Mouse (Mus musculus) lung, embryonic 14.5 days (tissue): ENCODE measurements around the gene Tada2a. TPM values are rescaled to one million over a fixed set of nuclear protein-coding genes. Genes with fewer than 3 reads are reported as not detected.
A peak's percentile ranks its signal among the peaks of the same experiment; 100 is the strongest.

ENCODE experiments used
- ATAC-seq: fragments of 200-750 bp; cut with Nextera tagmentation; 2 replicates; pipeline ENCODE4 v1.8.0; 2017; ENCODE audit warnings: mild to moderate bottlenecking, moderate TSS enrichment, moderate library complexity; ENCODE audit not compliant: insufficient read depth
- DNase-seq: peaks from one replicate; pipeline ENCODE4 v3.0.0-alpha.2; 2015
- H3K27ac ChIP-seq: fragments of 300-500 bp; sonication (generic); 2 replicates; pipeline ENCODE4 v1.5.1; 2014; ENCODE audit warnings: low read depth, mild to moderate bottlenecking, moderate library complexity
- H3K27me3 ChIP-seq: fragments of 300-500 bp; sonication (generic); 2 replicates; pipeline ENCODE4 v1.6.1; 2014; ENCODE audit warnings: low read length, control low read depth; ENCODE audit not compliant: insufficient read depth
- H3K36me3 ChIP-seq: fragments of 300-500 bp; sonication (generic); 2 replicates; pipeline ENCODE4 v1.6.1; 2014; ENCODE audit warnings: control low read depth; ENCODE audit not compliant: insufficient read depth
- H3K4me1 ChIP-seq: fragments of 300-500 bp; sonication (generic); 2 replicates; pipeline ENCODE4 v1.6.1; 2014; ENCODE audit warnings: antibody characterized with exemption, control low read depth; ENCODE audit not compliant: insufficient read depth
- H3K4me2 ChIP-seq: fragments of 300-500 bp; sonication (generic); 2 replicates; pipeline ENCODE4 v1.6.1; 2014; ENCODE audit warnings: mild to moderate bottlenecking
- H3K4me3 ChIP-seq: fragments of 300-500 bp; sonication (generic); 2 replicates; pipeline ENCODE4 v1.5.1; 2014; ENCODE audit warnings: low read depth, low read length
- H3K9ac ChIP-seq: fragments of 300-500 bp; sonication (generic); 2 replicates; pipeline ENCODE4 v1.6.1; 2014
- H3K9me3 ChIP-seq: fragments of 300-500 bp; sonication (generic); 2 replicates; pipeline ENCODE4 v1.6.1; 2016; ENCODE audit warnings: low read depth, low read length, control low read depth
- CTCF ChIP-seq: IDR thresholded peaks from 2 replicates; pipeline ENCODE4 v1.5.1; 2016; ENCODE audit warnings: antibody characterized with exemption, low read depth
- WGBS: fragments of 180-500 bp; shearing (Covaris S2); extraction: QIAGEN DNeasy Blood & Tissue Kit; methylation state at CpG from one replicate; pipeline ENCODE4 v1.1.7; 2014; 5-methylcytosine and 5-hydroxymethylcytosine counted together
- polyA plus RNA-seq: library from polyadenylated mRNA; unstranded; fragments of >200 nt; fragmentation: Nextera tagmentation; extraction: Ambion mirVana; gene quantifications from 2 replicates; pipeline ENCODE4 v1.2.1, GENCODE M21; 2014

The Tada2a gene
- polyA plus RNA-seq, 1 experiment from 2014 or later = 35.6 TPM

- Histone ChIP-seq H3K36me3 (no peaks in the 10 kb centered on the region), H3K4me3 (no peak overlapping the region), H3K4me1 (no peaks in the 10 kb centered on the region), H3K27me3 (no peaks in the 10 kb centered on the region), H3K9me3 (no peaks in the 10 kb centered on the region), H3K27ac (no peak overlapping the region), H3K9ac (no peak overlapping the region), H3K4me2 (no peak overlapping the region)
- ATAC-seq (no peak), DNase-seq (no peak)
- no peak for TF ChIP-seq CTCF
- 79% methylated on average over 6 of the region's 6 CpGs for WGBS
These were observed 34.7 kb upstream of the Tada2a start for GRCm38 (mm10) chr11:84164123-84164522.

DNA sequence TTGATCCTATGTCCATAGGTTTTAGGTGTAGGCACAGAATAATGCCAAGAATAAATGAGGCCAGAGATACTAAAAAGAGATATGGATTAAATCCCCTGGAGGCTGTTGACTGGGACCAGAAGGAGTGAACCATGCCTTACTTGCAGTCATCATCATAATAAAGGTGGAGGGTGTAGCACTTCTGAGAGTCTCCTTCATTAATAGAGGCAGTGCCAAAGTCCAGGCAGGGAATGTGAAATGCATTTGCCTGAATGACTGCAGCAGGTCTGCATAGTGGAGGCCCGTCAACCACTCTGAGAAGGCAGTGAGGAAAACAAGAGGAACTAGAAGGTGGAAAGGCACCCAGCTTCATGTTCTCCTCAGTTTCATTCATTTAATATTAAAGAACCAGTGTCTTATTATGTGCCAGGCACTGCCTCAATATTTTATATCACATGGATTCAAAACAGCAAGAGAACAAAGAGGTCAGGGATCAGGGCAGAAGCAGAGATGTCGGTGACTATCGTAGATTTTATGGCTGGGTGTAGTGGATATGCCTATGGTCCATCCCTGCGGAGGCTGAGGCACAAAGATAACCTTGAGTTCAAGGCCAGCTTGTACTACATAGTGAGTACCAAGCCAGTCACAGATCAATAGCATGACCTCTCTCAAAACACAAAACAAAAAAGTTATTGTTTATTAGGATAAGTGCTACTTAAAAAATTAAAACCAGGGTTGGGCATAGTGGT is 27.3 kb upstream of the Tada2a start:
- Histone ChIP-seq H3K4me3 (no peak overlapping the region), H3K4me2 (no peak overlapping the region), H3K27me3 (no peaks in the 10 kb centered on the region), H3K9me3 (no peaks in the 10 kb centered on the region), H3K36me3 (no peaks in the 10 kb centered on the region), H3K27ac (no peak overlapping the region), H3K4me1 (no peaks in the 10 kb centered on the region), H3K9ac (no peak overlapping the region)
- 90% methylated on average over 4 of the region's 4 CpGs for WGBS
- TF ChIP-seq CTCF = no peak
- ATAC-seq (no peak), DNase-seq (no peak)

DNA sequence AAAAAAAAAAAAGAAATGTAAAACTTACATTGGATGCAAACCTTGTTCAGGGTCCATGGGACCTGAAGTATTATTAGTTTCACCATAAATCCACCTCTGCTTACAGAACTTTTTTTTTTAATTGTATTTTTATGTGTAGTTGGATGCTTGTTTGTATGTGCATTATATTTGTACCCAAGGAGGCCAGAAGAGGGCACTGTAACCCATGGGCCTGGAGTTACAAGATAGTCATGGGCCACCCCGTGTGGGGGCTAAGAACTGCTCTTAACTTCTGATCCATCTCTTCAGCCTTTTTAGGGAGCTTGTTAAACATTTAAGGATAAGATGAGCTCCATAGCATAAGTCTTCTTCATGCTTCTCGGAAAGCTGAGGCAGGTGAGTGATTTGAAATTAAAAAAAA is 21.5 kb upstream of the Tada2a start:
- no peak overlapping the region for H3K9ac ChIP-seq
- H3K4me3 ChIP-seq = no peak overlapping the region
- H3K36me3 ChIP-seq = no peaks in the 10 kb centered on the region
- peak; percentile 8 for DNase-seq
- no peak for ATAC-seq
- H3K4me1 ChIP-seq = no peaks in the 10 kb centered on the region
- H3K4me2 ChIP-seq = no peak overlapping the region
- no peaks in the 10 kb centered on the region for H3K27me3 ChIP-seq
- no peak overlapping the region for H3K27ac ChIP-seq
- H3K9me3 ChIP-seq = no peaks in the 10 kb centered on the region
- 65% methylated on average over 2 of the region's 2 CpGs for WGBS
- no peak; the same call in 1 of the 2 replicates for TF ChIP-seq CTCF

DNA sequence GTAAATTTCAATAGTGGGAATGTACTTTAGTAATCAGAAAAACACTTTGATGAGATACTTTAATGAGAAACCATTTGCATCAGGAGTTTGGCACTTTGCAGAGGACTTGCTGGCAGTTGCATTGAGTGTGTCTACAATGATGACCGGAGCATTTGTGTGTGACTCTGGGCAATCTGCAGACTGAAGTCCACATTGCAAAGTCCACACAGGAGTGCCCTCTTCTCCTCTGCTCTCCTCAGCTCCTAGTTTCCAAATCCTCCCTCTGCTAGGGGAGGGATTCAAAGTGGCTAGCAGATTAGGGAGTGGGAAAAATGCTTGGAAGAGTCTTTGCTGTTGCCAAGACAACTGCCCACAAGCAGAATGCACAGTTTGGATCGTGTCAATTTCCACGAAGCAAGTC is 16.7 kb upstream of the Tada2a start:
- 63% methylated on average over 3 of the region's 3 CpGs for WGBS

DNA sequence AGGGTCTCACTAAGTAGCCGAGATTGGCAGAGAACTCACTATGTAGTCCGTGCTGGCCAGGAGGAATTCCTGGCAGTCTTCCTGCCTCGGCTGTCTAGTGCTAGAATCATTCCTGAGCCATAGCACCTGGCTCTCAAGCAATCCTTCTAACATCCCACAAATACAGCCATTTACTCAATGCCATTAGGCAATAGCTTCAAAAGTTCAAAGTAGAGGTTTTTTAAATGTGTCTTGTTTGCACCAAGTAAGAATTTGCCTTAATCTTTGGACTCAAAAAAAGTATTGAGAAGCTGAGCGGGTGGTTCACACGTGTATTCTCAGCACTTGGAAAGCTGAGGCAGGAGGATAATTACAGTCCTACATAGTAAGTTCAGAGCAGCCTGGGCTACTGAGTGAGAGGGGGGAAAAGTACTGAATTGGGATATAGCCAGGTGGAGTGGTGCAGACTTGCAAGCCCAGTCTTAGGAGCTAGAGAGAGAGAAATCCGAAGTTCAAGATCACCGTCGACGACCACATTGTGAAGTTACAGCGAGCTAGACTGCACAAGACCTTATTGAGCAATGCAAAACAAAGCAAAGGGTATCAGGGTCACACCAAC is 15.9 kb upstream of the Tada2a start:
- WGBS = 67% methylated on average over 10 of the region's 10 CpGs
- no peaks in the 10 kb centered on the region for H3K9me3 ChIP-seq
- DNase-seq = no peak
- TF ChIP-seq CTCF = no peak
- H3K4me2 ChIP-seq = no peak overlapping the region
- ATAC-seq = no peak
- H3K4me3 ChIP-seq = no peak overlapping the region
- H3K9ac ChIP-seq = no peak overlapping the region
- no peaks in the 10 kb centered on the region for H3K27me3 ChIP-seq
- H3K36me3 ChIP-seq = no peaks in the 10 kb centered on the region
- no peaks in the 10 kb centered on the region for H3K4me1 ChIP-seq
- H3K27ac ChIP-seq = no peak overlapping the region

More for the DNA sequence above, 16.7 kb upstream of the Tada2a start:
- Histone ChIP-seq H3K9me3 (no peaks in the 10 kb centered on the region), H3K4me1 (no peaks in the 10 kb centered on the region), H3K4me3 (no peak overlapping the region), H3K4me2 (no peak overlapping the region), H3K36me3 (no peaks in the 10 kb centered on the region), H3K27ac (no peak overlapping the region), H3K9ac (no peak overlapping the region), H3K27me3 (no peaks in the 10 kb centered on the region)
- DNase-seq (no peak), ATAC-seq (no peak)
- TF ChIP-seq CTCF = no peak

- DNase-seq = peak; percentile 85
- H3K4me3 ChIP-seq = no peak overlapping the region
- H3K36me3 ChIP-seq = no peaks in the 10 kb centered on the region
- H3K9me3 ChIP-seq = no peaks in the 10 kb centered on the region
- H3K4me2 ChIP-seq = no peak overlapping the region
- H3K27ac ChIP-seq = no peak overlapping the region
- 49% methylated on average over 2 of the region's 2 CpGs for WGBS
- no peak overlapping the region for H3K9ac ChIP-seq
- ATAC-seq = no peak
- no peaks in the 10 kb centered on the region for H3K27me3 ChIP-seq
- TF ChIP-seq CTCF = peak; percentile 75
- no peaks in the 10 kb centered on the region; the same call in 1 of the 2 replicates for H3K4me1 ChIP-seq
These were observed 12.4 kb upstream of the Tada2a start for GRCm38 (mm10) chr11:84141752-84142151.

DNA sequence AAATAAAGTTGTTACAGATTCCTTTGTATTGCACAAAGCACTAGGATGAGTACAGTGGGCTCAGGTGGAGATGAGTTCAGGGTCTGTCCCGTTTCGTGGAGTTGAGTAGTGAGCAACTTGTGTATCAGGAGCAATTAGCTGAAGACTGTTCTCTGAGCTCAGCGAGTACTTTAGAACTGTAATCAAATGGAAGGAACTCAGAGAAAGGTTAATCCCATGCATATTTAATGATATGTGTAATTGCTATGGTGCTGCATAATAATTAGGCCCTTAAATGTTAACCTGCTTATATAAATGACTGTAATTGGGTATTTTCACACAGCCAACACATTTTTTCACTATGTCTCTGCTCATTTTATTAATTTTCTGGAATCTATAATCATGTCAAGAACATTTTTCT is 7.1 kb upstream of the Tada2a start:
- no peak overlapping the region for H3K9ac ChIP-seq
- H3K9me3 ChIP-seq = no peaks in the 10 kb centered on the region
- no peaks in the 10 kb centered on the region; the same call in 1 of the 2 replicates for H3K4me1 ChIP-seq
- 86% methylated on average over 3 of the region's 3 CpGs for WGBS
- no peak for DNase-seq
- no peak overlapping the region for H3K27ac ChIP-seq
- H3K4me3 ChIP-seq = no peak overlapping the region
- H3K36me3 ChIP-seq = no peaks in the 10 kb centered on the region
- TF ChIP-seq CTCF = no peak
- no peak for ATAC-seq
- H3K4me2 ChIP-seq = no peak overlapping the region
- H3K27me3 ChIP-seq = no peaks in the 10 kb centered on the region
